In the genomic region with DNA sequence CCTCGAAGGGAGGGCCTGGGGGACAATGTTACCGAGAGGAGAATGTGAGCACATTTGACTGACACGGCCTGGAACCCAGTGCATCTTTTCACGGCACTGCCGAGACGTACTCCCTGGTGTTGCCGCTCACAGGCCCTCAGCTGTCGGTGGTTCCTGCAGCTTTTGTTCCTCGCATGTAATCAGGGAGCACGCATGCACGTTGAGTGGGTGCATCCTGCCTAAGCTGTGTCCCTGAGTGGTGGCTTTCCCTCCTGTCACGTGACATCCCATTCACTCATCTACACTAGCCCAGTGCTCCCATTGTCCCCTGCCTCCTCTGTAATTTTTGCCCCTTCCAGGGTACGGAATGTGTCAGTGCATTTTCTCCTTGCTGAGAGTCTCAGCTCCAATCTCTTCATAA, we compare ENCODE assay signal across 29 mouse cellular contexts. TPM values are rescaled to one million over a fixed set of nuclear protein-coding genes. Genes with fewer than 3 reads are reported as not detected.
DNase-seq lines count a peak whose midpoint lies in the region; ATAC-seq lines count a peak whose summit lies in the region.
"Had no signal": no experiment of that assay in that cellular context is flagged by ENCODE, and none has a peak within 500 bp of the region (broad histone marks: within the 10 kb centered on the region; RNA-seq: fewer than 3 reads in every experiment).

No protein-coding gene starts in this region.

- H3K9me3 ChIP-seq in forebrain, embryonic 12.5 days: no peaks in the 10 kb centered on the region
- no peaks in the 10 kb centered on the region for H3K9me3 ChIP-seq in forebrain, embryonic 16.5 days (ENCODE audit: control insufficient read depth, low read length)
- no peaks in the 10 kb centered on the region for H3K9me3 ChIP-seq in hindbrain, embryonic 14.5 days (ENCODE audit: control insufficient read depth, low read length)
- no peaks in the 10 kb centered on the region for H3K9me3 ChIP-seq in hindbrain, embryonic 10.5 days
- H3K9me3 ChIP-seq in midbrain, embryonic 14.5 days (ENCODE audit: control insufficient read depth, low read length): no peaks in the 10 kb centered on the region
- H3K9me3 ChIP-seq in midbrain, embryonic 15.5 days: no peaks in the 10 kb centered on the region
- H3K9me3 ChIP-seq: embryonic facial prominence, embryonic 12.5 days; hindbrain, embryonic 15.5 days; intestine, embryonic 15.5 days; limb, embryonic 10.5 days; limb, embryonic 15.5 days; liver, embryonic 13.5 days had no signal

- H3K4me3 ChIP-seq in forebrain, embryonic 12.5 days (replicated peaks): no peak overlapping the region
- H3K4me3 ChIP-seq in forebrain, embryonic 16.5 days (replicated peaks; ENCODE audit: low read length): no peak overlapping the region
- H3K4me3 ChIP-seq in hindbrain, embryonic 14.5 days (replicated peaks; ENCODE audit: low read length): no peak overlapping the region
- no peak overlapping the region for H3K4me3 ChIP-seq in hindbrain, embryonic 10.5 days
- H3K4me3 ChIP-seq in midbrain, embryonic 14.5 days (replicated peaks; ENCODE audit: low read depth, low read length): no peak overlapping the region
- H3K4me3 ChIP-seq in midbrain, embryonic 15.5 days: no peak overlapping the region
- H3K4me3 ChIP-seq: embryonic facial prominence, embryonic 12.5 days; hindbrain, embryonic 15.5 days; intestine, embryonic 15.5 days; limb, embryonic 10.5 days; limb, embryonic 15.5 days; liver, embryonic 13.5 days had no signal

- no peak overlapping the region for H3K4me2 ChIP-seq in forebrain, embryonic 12.5 days
- H3K4me2 ChIP-seq in forebrain, embryonic 16.5 days (ENCODE audit: low read length): no peak overlapping the region
- H3K4me2 ChIP-seq in hindbrain, embryonic 14.5 days (replicated peaks): no peak overlapping the region
- H3K4me2 ChIP-seq in midbrain, embryonic 14.5 days (ENCODE audit: low read length): no peak overlapping the region
- no peak overlapping the region for H3K4me2 ChIP-seq in midbrain, embryonic 15.5 days
- H3K4me2 ChIP-seq: embryonic facial prominence, embryonic 12.5 days; hindbrain, embryonic 15.5 days; intestine, embryonic 15.5 days; limb, embryonic 15.5 days; liver, embryonic 13.5 days had no signal

- no peaks in the 10 kb centered on the region for H3K4me1 ChIP-seq in forebrain, embryonic 12.5 days
- H3K4me1 ChIP-seq in forebrain, embryonic 16.5 days (replicated peaks; ENCODE audit: control insufficient read depth, insufficient read depth, low read length): no peaks in the 10 kb centered on the region
- no peaks in the 10 kb centered on the region for H3K4me1 ChIP-seq in hindbrain, embryonic 14.5 days (replicated peaks; ENCODE audit: control insufficient read depth, insufficient read depth, low read length)
- no peaks in the 10 kb centered on the region for H3K4me1 ChIP-seq in hindbrain, embryonic 10.5 days (replicated peaks)
- H3K4me1 ChIP-seq in midbrain, embryonic 14.5 days (ENCODE audit: control insufficient read depth, insufficient read depth, low read length): no peaks in the 10 kb centered on the region
- H3K4me1 ChIP-seq in midbrain, embryonic 15.5 days: no peaks in the 10 kb centered on the region
- H3K4me1 ChIP-seq: embryonic facial prominence, embryonic 12.5 days; hindbrain, embryonic 15.5 days; limb, embryonic 15.5 days had no signal

- 0 out of 2 replicates have a peak, but pooled peaks have one; percentile 49 for ATAC-seq in forebrain, embryonic 12.5 days (ENCODE audit: low FRiP score)
- ATAC-seq in forebrain, embryonic 16.5 days: no peak
- no peak for ATAC-seq in hindbrain, embryonic 14.5 days (ENCODE audit: low FRiP score)
- no peak for ATAC-seq in midbrain, embryonic 14.5 days (ENCODE audit: low FRiP score, low TSS enrichment)
- ATAC-seq in midbrain, embryonic 15.5 days (replicated peaks): no peak
- ATAC-seq: activated CD4-positive, CD25-positive, alpha-beta regulatory T cell, adult 4 months; intestine, embryonic 15.5 days; lung, postnatal 0 days had no signal

- 66% methylated on average over 13 of the region's 13 CpGs for WGBS in forebrain, embryonic 12.5 days
- 71% methylated on average over 13 of the region's 13 CpGs for WGBS in forebrain, embryonic 16.5 days
- 65% methylated on average over 13 of the region's 13 CpGs for WGBS in hindbrain, embryonic 14.5 days
- 82% methylated on average over 13 of the region's 13 CpGs for WGBS in hindbrain, embryonic 10.5 days
- WGBS in midbrain, embryonic 14.5 days: 66% methylated on average over 13 of the region's 13 CpGs
- 54% methylated on average over 13 of the region's 13 CpGs for WGBS in midbrain, embryonic 15.5 days

- H3K36me3 ChIP-seq in forebrain, embryonic 12.5 days (replicated peaks): peaks cover 32% of the 10 kb centered on the region
- H3K36me3 ChIP-seq in forebrain, embryonic 16.5 days (ENCODE audit: control insufficient read depth, insufficient read depth): no peaks in the 10 kb centered on the region
- peaks cover 44% of the 10 kb centered on the region for H3K36me3 ChIP-seq in hindbrain, embryonic 14.5 days (replicated peaks; ENCODE audit: control insufficient read depth, insufficient read depth)
- H3K36me3 ChIP-seq in hindbrain, embryonic 10.5 days: peaks cover 34% of the 10 kb centered on the region
- H3K36me3 ChIP-seq in midbrain, embryonic 14.5 days (ENCODE audit: control insufficient read depth, insufficient read depth, low read length): peaks cover 31% of the 10 kb centered on the region
- peaks cover 10% of the 10 kb centered on the region; the same call in 1 of the 2 replicates for H3K36me3 ChIP-seq in midbrain, embryonic 15.5 days (replicated peaks)

- H3K27me3 ChIP-seq in forebrain, embryonic 12.5 days: no peaks in the 10 kb centered on the region
- no peaks in the 10 kb centered on the region for H3K27me3 ChIP-seq in forebrain, embryonic 16.5 days (replicated peaks; ENCODE audit: control insufficient read depth, insufficient read depth, low read length)
- H3K27me3 ChIP-seq in hindbrain, embryonic 14.5 days (ENCODE audit: control insufficient read depth, insufficient read depth, low read length): no peaks in the 10 kb centered on the region
- H3K27me3 ChIP-seq in hindbrain, embryonic 10.5 days (ENCODE audit: insufficient read depth, poor library complexity, severe bottlenecking): no peaks in the 10 kb centered on the region
- H3K27me3 ChIP-seq in midbrain, embryonic 14.5 days (ENCODE audit: control insufficient read depth, insufficient read depth, low read length): no peaks in the 10 kb centered on the region
- no peaks in the 10 kb centered on the region for H3K27me3 ChIP-seq in midbrain, embryonic 15.5 days (replicated peaks)
- H3K27me3 ChIP-seq: CH12.LX; embryonic facial prominence, embryonic 12.5 days; hindbrain, embryonic 15.5 days; intestine, embryonic 15.5 days; limb, embryonic 15.5 days; liver, embryonic 13.5 days had no signal

- DNase-seq in hindbrain, embryonic 14.5 days (ENCODE audit: low spot score): no peak
- DNase-seq in hindbrain, embryonic 10.5 days (ENCODE audit: low spot score): no peak
- DNase-seq in midbrain, embryonic 14.5 days: peak; percentile 21
- DNase-seq in spleen, postnatal 4 days (ENCODE audit: low spot score in 2 of 2): no peak
- DNase-seq: adrenal gland, adult 8-10 months; cerebellum, adult 11 months; cerebellum, adult 9-10 months; cerebellum, postnatal 36 days; embryo, embryonic 11 days; gastrocnemius, postnatal 14 days; kidney, adult 8-10 months; kidney, postnatal 4 days; liver, embryonic 13.5 days; lung, adult 18-20 months; right cerebral cortex, postnatal 25 days; thymus, postnatal 14 days had no signal

- no peak overlapping the region for H3K9ac ChIP-seq in forebrain, embryonic 12.5 days
- H3K9ac ChIP-seq in forebrain, embryonic 16.5 days (replicated peaks; ENCODE audit: low read depth, low read length): no peak overlapping the region
- H3K9ac ChIP-seq in hindbrain, embryonic 14.5 days: 0 out of 2 replicates have a peak overlapping the region, but pooled peaks have one; percentile 5
- no peak overlapping the region for H3K9ac ChIP-seq in midbrain, embryonic 14.5 days (replicated peaks; ENCODE audit: low read length)
- no peak overlapping the region for H3K9ac ChIP-seq in midbrain, embryonic 15.5 days
- H3K9ac ChIP-seq: embryonic facial prominence, embryonic 12.5 days; hindbrain, embryonic 15.5 days; intestine, embryonic 15.5 days; limb, embryonic 15.5 days; liver, embryonic 13.5 days had no signal

- H3K27ac ChIP-seq in forebrain, embryonic 12.5 days: peak overlapping the region; percentile 42; the same call in 1 of the 2 replicates
- no peak overlapping the region for H3K27ac ChIP-seq in forebrain, embryonic 16.5 days (ENCODE audit: low read length)
- no peak overlapping the region; the same call in 1 of the 2 replicates for H3K27ac ChIP-seq in hindbrain, embryonic 14.5 days
- H3K27ac ChIP-seq in hindbrain, embryonic 10.5 days: no peak overlapping the region
- H3K27ac ChIP-seq in midbrain, embryonic 14.5 days (replicated peaks; ENCODE audit: low read depth, low read length): peak overlapping the region; percentile 16; the same call in 1 of the 2 replicates
- no peak overlapping the region for H3K27ac ChIP-seq in midbrain, embryonic 15.5 days
- H3K27ac ChIP-seq: embryonic facial prominence, embryonic 12.5 days; hindbrain, embryonic 15.5 days; intestine, embryonic 15.5 days; kidney, postnatal 0 days; limb, embryonic 10.5 days; limb, embryonic 15.5 days; liver, embryonic 13.5 days; macrophage had no signal

RNA-seq across cellular contexts. Expression of a gene that starts 9.5 kb away (rescaled TPM):
- 173 and 188 TPM in 2 replicates for polyA plus RNA-seq in forebrain, embryonic 12.5 days (2016; fragmentation: Nextera tagmentation; extraction: Ambion mirVana)
- polyA plus RNA-seq in forebrain, embryonic 16.5 days (2015; fragmentation: Nextera tagmentation; extraction: Ambion mirVana): 107 and 120 TPM in 2 replicates
- polyA plus RNA-seq in hindbrain, embryonic 14.5 days (2014; fragmentation: Nextera tagmentation; extraction: Ambion mirVana): 112 and 133 TPM in 2 replicates
- polyA plus RNA-seq in hindbrain, embryonic 10.5 days (2016; fragmentation: Nextera tagmentation; extraction: Ambion mirVana): 165 and 190 TPM in 2 replicates
- polyA plus RNA-seq in midbrain, embryonic 14.5 days (2014; fragmentation: Nextera tagmentation; extraction: Ambion mirVana): 100 and 128 TPM in 2 replicates
- 95.3 and 99.4 TPM in 2 replicates for polyA plus RNA-seq in midbrain, embryonic 15.5 days (2015; fragmentation: Nextera tagmentation; extraction: Ambion mirVana)

Comparison
In these comparisons a context has a peak if more than half of its experiments do, and no peak if none do; other contexts are left out.
1. H3K27ac ChIP-seq: peak in forebrain, embryonic 12.5 days (single experiment) and midbrain, embryonic 14.5 days (single experiment); none in forebrain, embryonic 16.5 days (single experiment), hindbrain, embryonic 14.5 days (single experiment), hindbrain, embryonic 10.5 days (single experiment) and midbrain, embryonic 15.5 days (single experiment).